Mouse (Mus musculus): Measurements from ENCODE around the gene Twf1. TPM values are rescaled to one million over a fixed set of nuclear protein-coding genes. Genes with fewer than 3 reads are reported as not detected.

Gene Twf1
- polyA plus RNA-seq, 1 experiment from 2014 or later, result 88.9 TPM

DNA sequence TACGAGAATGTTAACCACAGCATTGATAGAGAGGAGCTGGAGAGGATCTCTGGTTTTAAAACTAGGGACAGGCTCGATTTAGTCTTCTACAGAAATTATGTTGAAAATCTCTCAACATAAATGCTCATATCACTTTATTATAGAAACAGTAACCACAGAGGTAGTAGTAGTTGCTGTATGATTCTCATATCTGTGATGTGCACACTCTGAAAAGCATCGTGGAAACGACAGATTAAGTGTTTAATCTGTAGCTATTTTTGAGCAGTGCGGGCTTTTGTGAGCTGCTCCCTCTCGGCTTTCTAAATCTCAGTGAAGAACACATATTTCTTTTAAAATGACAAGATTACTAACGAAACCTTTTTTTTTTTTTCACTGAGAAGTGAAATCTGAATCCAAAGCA is 54.2 kb downstream of the Twf1 start:
- WGBS, result 83% methylated on average over 7 of the region's 7 CpGs
- Histone ChIP-seq H3K27ac (no peak overlapping the region), H3K4me1 (no peaks in the 10 kb centered on the region), H3K36me3 (peaks cover 34% of the 10 kb centered on the region), H3K9ac (no peak overlapping the region), H3K4me2 (no peak overlapping the region), H3K9me3 (replicated peaks) (no peaks in the 10 kb centered on the region), H3K27me3 (no peaks in the 10 kb centered on the region), H3K4me3 (replicated peaks) (no peak overlapping the region)
- no peak for ATAC-seq (replicated peaks; ENCODE audit: low FRiP score)

- H3K4me1 ChIP-seq, result no peaks in the 10 kb centered on the region
- H3K36me3 ChIP-seq, result peaks cover 32% of the 10 kb centered on the region
- no peak overlapping the region for H3K27ac ChIP-seq
- no peak overlapping the region for H3K4me2 ChIP-seq
- H3K9ac ChIP-seq, result no peak overlapping the region
- H3K4me3 ChIP-seq (replicated peaks), result no peak overlapping the region
- H3K27me3 ChIP-seq, result no peaks in the 10 kb centered on the region
- ATAC-seq (replicated peaks; ENCODE audit: low FRiP score), result no peak
- H3K9me3 ChIP-seq (replicated peaks), result no peaks in the 10 kb centered on the region
- WGBS, result 91% methylated on average over 6 of the region's 6 CpGs
Observed at GRCm38 (mm10) chr15:94532956-94533355, 56.7 kb downstream of the Twf1 start.

DNA sequence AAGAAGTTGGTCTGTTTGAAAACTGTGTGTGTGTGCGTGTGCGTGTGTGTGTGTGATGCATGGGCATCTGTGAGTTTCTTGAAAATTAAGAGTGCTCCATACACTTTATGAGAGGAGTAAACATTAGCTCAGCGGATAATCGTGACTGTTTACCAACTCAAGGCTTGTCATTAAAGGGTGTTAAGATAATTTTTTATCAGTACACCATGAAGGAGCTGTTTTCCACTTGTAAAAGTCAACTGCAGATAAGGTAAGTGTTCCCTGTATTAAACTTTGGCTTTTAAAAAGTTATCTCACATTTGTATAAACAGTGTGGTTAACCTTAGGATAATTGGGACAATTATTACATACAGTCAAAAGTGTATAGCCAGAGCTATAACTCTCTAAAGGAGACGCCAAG is 57.4 kb downstream of the Twf1 start:
- Histone ChIP-seq H3K4me3 (replicated peaks) (no peak overlapping the region), H3K27ac (no peak overlapping the region), H3K4me1 (no peaks in the 10 kb centered on the region), H3K9me3 (replicated peaks) (no peaks in the 10 kb centered on the region), H3K36me3 (peaks cover 39% of the 10 kb centered on the region), H3K4me2 (no peak overlapping the region), H3K9ac (no peak overlapping the region), H3K27me3 (no peaks in the 10 kb centered on the region)
- WGBS, result 89% methylated on average over 5 of the region's 5 CpGs
- no peak for ATAC-seq (replicated peaks; ENCODE audit: low FRiP score)

GRCm38 (mm10) chr15:94530519-94530918 is 59.2 kb downstream of the Twf1 start:
- Histone ChIP-seq H3K27ac (no peak overlapping the region), H3K36me3 (peaks cover 45% of the 10 kb centered on the region), H3K4me3 (replicated peaks) (no peak overlapping the region), H3K9me3 (replicated peaks) (no peaks in the 10 kb centered on the region), H3K27me3 (no peaks in the 10 kb centered on the region), H3K4me1 (no peaks in the 10 kb centered on the region), H3K9ac (no peak overlapping the region), H3K4me2 (no peak overlapping the region)
- ATAC-seq (replicated peaks; ENCODE audit: low FRiP score), result no peak
- 82% methylated on average over 3 of the region's 3 CpGs for WGBS

Other genes with a start within 250 kb of the Twf1 start
- gene Adamts20, start 124.5 kb downstream of the Twf1 start, polyA plus RNA-seq (2015; fragmentation: Nextera tagmentation; extraction: Ambion mirVana), result 2.1 and 3.6 TPM in 2 replicates
- 8.7 and 10.0 TPM in 2 replicates for gene Pus7l, start 46.3 kb downstream of the Twf1 start, polyA plus RNA-seq (2015; fragmentation: Nextera tagmentation; extraction: Ambion mirVana)
- gene Irak4, start 46.2 kb downstream of the Twf1 start, polyA plus RNA-seq (2015; fragmentation: Nextera tagmentation; extraction: Ambion mirVana), result 11.3 and 12.2 TPM in 2 replicates
- 8.7 and 8.8 TPM in 2 replicates for gene Tmem117, start 39.3 kb upstream of the Twf1 start, polyA plus RNA-seq (2015; fragmentation: Nextera tagmentation; extraction: Ambion mirVana)

Data from kidney, embryonic 15.5 days (tissue).